Mouse (Mus musculus): ENCODE measurements around the gene Man1c1.

Man1c1 gene

DNA sequence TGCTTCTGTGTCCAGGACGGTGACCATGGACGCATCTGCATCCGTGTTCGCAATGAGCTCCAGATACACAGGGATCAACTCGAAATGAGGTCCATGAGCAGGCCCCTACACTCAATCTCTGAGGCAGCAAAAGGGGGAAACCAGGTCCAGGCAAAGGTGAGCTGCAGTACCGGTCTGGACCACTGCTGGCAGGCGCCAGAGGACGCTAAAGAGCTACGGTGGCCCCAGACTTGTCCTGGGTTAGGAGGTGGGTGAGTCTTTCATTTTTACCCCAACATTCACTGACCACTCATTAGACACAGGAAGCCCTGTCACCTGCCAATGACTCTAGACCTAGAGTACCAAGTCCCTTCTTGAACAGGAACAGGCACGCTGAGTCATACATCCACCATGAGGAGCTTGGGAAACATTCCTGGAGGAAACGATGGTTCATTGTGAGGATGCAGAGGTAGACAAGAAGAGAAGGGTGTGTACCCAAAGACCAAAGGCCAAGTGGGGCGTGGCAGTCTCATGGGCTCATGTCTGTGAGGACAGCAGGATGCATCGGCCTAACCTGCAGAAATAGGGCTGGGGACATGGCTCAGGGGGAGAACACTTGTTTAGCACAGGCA, 21.8 kb upstream of the Man1c1 start:
- CTCF ChIA-PET, result interaction anchor here (0.5 kb wide), 1 partner anchor 39 kb away, joined by 3 read pairs; no protein-coding TSS in a partner anchor

DNA sequence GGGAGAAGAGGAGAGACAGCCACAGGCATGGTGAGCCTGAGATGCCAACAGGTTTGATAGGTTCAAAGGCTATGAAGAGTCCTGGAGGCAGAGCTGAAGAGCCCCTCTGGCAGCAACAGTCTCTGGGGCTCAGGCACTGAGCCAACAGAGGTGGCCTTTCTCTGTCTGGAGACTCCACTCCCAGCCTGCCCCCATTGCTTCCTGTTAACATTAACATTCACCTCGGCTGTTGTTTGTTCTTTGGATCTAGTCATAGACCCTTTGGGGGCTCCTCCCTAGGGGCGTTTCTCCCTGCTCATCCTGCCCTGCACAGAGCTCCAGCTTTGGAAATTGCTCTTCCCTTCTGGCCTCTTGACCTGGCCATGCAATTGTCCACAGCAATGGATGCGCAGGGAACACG, 20.9 kb upstream of the Man1c1 start:
- CTCF ChIA-PET, result interaction anchor here (0.5 kb wide), 1 partner anchor 659 kb away, joined by 3 read pairs; no protein-coding TSS in a partner anchor

GRCm38 (mm10) chr4:134723251-134723650, 19.2 kb upstream of the Man1c1 start:
- CTCF ChIA-PET, result no interaction called here

DNA sequence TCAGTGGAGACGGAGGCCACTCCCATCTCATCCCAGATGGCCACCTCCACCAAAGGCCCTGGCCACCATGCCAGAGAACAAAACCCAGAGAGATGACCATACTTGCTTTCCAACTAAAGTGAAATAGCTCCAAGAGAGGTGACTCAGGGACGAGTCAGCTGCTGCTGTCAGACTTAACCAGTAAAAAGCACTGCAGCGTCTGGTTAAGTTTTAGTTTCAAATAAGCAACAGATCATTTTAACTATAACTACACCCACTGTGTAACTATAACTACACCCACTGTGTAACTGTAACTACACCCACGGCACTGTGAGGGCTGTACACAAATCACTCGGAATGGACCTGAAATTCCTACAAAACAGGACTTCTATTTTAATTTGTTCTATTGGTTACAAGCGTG, 17.0 kb upstream of the Man1c1 start:
- CTCF ChIA-PET, result interaction anchor here (0.5 to 0.6 kb wide), 2 partner anchors 77 to 138 kb away, joined by 3 to 7 read pairs; no protein-coding TSS in a partner anchor

- CTCF ChIA-PET, result no interaction called here
These were observed 16.3 kb upstream of the Man1c1 start for GRCm38 (mm10) chr4:134720371-134720770.

DNA sequence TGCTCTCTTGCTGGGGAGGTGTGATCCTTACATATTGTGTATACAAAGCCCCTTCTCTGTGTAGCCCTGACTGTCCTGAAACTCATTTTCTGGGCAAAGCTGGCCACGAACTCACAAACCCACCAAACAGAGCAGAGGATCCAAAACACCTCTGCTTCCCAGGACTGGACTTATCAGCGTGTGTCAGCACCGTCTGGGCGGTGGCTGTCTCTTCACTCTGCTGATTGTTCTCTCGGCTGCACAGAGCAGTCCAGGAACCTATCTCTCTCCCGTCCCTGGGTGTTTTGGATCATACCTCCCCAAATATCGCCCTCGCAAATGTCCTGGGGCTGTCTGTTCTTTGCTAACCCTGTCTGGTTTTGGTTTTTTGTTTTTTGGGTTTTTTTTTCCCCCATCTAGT, 15.4 kb upstream of the Man1c1 start:
- CTCF ChIA-PET, result interaction anchor here (0.7 kb wide), 1 partner anchor 74 kb away, joined by 3 read pairs; no protein-coding TSS in a partner anchor

GRCm38 (mm10) chr4:134713937-134714336, 9.8 kb upstream of the Man1c1 start:
- CTCF ChIA-PET, result interaction anchor here (0.7 to 2.8 kb wide), 3 partner anchors 98 to 171 kb away, joined by 4 to 22 read pairs (median 9); no protein-coding TSS in a partner anchor

DNA sequence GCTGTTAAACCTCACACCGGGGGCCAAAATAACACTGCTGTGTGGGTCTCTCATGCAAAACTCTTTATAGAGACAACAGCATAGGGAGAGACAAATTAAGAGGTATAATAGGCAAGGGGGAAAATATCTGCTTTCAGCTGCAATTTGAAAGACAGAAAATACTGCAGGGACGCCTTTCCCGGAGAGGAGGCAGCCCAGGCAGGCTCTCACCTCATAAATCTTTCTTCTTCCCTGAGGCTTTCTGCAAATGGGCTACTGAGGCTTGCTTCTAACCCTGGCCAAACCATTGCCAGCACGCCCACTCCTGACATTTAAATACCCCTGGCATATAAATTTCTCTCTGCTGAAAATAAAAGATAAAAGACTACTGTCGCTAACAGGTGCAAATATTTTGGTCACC, 1.2 kb upstream of the Man1c1 start:
- CTCF ChIA-PET, result no interaction called here

- CTCF ChIA-PET, result interaction anchor here (0.7 kb wide), 1 partner anchor 134 kb away, joined by 4 read pairs; no protein-coding TSS in a partner anchor
These were observed 500 bp upstream of the Man1c1 start for GRCm38 (mm10) chr4:134704590-134704989.

GRCm38 (mm10) chr4:134702981-134703834, 882 bp downstream of the Man1c1 start:
- CTCF ChIA-PET, result interaction anchor here (0.6 to 0.7 kb wide), 4 partner anchors 67 to 679 kb away, joined by 3 to 7 read pairs (median 4); no protein-coding TSS in a partner anchor

GRCm38 (mm10) chr4:134701934-134702333, 2.2 kb downstream of the Man1c1 start:
- CTCF ChIA-PET, result no interaction called here

GRCm38 (mm10) chr4:134700911-134701310, 3.2 kb downstream of the Man1c1 start:
- CTCF ChIA-PET, result no interaction called here

DNA sequence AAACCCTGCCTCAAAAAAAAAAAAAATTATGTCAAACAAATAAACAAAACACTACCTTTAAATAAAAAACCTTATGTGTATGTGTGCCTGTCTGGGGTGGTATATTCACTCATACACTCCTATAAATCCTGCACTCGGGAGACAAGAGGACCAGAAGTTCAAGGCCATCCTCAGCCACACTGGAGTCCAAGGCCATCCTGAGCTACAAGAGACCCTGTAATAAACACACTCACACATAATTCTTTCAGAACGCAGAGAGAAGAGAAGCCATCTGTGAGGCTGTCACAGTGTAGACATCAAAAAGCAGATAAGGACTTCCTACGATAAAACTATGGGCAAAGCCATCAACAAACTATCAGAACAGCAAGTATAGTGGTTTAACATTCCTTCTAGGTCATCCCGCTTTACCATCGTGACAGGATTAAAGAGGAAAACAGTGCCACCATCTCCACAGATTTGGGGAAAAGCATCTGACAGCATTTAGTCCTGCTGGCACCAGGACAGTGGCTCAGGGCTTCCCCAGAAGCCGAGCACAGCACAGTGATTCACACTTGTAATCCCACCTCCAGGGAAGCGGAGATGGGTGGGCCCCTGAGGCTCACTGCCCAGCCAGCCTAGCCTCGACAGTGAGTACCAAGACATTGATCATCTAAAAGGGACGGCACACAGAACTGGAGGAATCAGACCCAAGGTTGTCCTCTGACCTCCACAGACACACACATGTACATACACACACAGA, 10.7 kb downstream of the Man1c1 start:
- CTCF ChIA-PET, result no interaction called here

GRCm38 (mm10) chr4:134692388-134692787, 11.7 kb downstream of the Man1c1 start:
- CTCF ChIA-PET, result no interaction called here

GRCm38 (mm10) chr4:134686022-134686661, 17.9 kb downstream of the Man1c1 start:
- CTCF ChIA-PET, result interaction anchor here (0.6 to 0.7 kb wide), 2 partner anchors 40 to 131 kb away, joined by 3 read pairs; no protein-coding TSS in a partner anchor

GRCm38 (mm10) chr4:134684637-134685338, 19.3 kb downstream of the Man1c1 start:
- CTCF ChIA-PET, result no interaction called here

GRCm38 (mm10) chr4:134683892-134684291, 20.2 kb downstream of the Man1c1 start:
- CTCF ChIA-PET, result no interaction called here

- CTCF ChIA-PET, result no interaction called here
These were observed 21.1 kb downstream of the Man1c1 start for GRCm38 (mm10) chr4:134683008-134683407.

DNA sequence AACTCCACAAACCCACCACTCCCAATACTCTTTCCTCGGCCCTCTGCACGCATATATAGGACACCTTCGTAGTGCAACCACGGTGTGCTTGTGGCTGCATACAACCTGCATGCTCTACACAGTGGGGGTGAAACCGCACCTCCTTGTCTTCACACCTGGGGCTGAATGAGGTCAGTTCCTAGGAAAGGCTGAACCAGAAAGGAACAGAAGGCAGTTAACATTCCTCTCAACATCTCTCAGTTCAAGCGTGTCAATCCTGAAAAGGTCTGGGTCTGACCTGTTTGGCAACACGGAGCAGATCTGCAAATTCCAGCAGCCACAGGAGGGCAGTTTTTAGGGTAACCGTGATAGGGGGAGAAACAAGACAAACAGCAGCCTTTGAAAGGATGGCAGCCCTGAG, 21.7 kb downstream of the Man1c1 start:
- CTCF ChIA-PET, result no interaction called here

DNA sequence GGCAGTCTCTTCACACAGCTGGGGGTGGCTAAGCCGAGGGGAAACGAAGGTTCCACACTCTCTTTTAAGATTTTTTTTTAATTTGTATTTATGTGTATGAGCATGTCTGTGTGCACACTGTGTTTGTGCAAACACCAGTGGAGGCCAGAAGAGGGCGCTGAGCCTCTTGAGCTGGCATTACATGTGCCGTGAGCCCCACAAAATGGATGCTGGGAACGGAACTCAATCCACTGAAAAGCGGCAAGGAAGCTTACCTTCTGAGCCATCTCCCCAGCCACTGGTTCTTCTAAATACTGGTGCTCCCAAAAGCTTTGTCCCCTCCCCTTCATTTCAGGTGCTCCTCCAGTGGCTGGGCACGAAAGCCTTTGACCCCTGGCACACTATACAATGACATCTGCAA, 22.3 kb downstream of the Man1c1 start:
- CTCF ChIA-PET, result no interaction called here

All from spleen, embryonic (tissue).